Mouse (Mus musculus) forebrain, embryonic 13.5 days (tissue): ENCODE results near the gene Ccdc117. TPM values are rescaled to one million over a fixed set of nuclear protein-coding genes. Genes with fewer than 3 reads are reported as not detected.
"Not testable (repeated sequence)": the region's sequence is repeated elsewhere in the genome, so short reads cannot be mapped to it uniquely, and the experiment has no call there.

ENCODE experiments used
- ATAC-seq: fragments of 200-750 bp; cut with Nextera tagmentation; 2 replicates; pipeline ENCODE4 v1.8.0; 2017
- H3K27ac ChIP-seq: fragments of 300-500 bp; sonication (generic); 2 replicates; pipeline ENCODE4 v1.5.1; 2015; ENCODE audit warnings: inconsistent platforms, mild to moderate bottlenecking, moderate library complexity
- H3K27me3 ChIP-seq: fragments of 300-500 bp; sonication (generic); 2 replicates; pipeline ENCODE4 v1.6.1; 2015; ENCODE audit warnings: mild to moderate bottlenecking, inconsistent platforms
- H3K36me3 ChIP-seq: fragments of 300-500 bp; sonication (generic); 2 replicates; pipeline ENCODE4 v1.6.1; 2015; ENCODE audit warnings: mild to moderate bottlenecking, inconsistent platforms; ENCODE audit not compliant: poor library complexity, severe bottlenecking
- H3K4me1 ChIP-seq: fragments of 300-500 bp; sonication (generic); 2 replicates; pipeline ENCODE4 v1.6.1; 2015; ENCODE audit warnings: inconsistent platforms
- H3K4me2 ChIP-seq: fragments of 300-500 bp; sonication (generic); 2 replicates; pipeline ENCODE4 v1.6.1; 2015; ENCODE audit warnings: inconsistent platforms, mild to moderate bottlenecking, moderate library complexity
- H3K4me3 ChIP-seq: fragments of 300-500 bp; sonication (generic); 2 replicates; pipeline ENCODE4 v1.5.1; 2015; ENCODE audit warnings: mild to moderate bottlenecking, inconsistent platforms
- H3K9ac ChIP-seq: fragments of 300-500 bp; sonication (generic); 2 replicates; pipeline ENCODE4 v1.6.1; 2015; ENCODE audit warnings: mild to moderate bottlenecking, inconsistent platforms
- H3K9me3 ChIP-seq: fragments of 300-500 bp; sonication (generic); replicated peaks from 2 replicates; pipeline ENCODE4 v1.6.1; 2016; ENCODE audit warnings: inconsistent platforms
- WGBS: fragments of 180-500 bp; shearing (Covaris S2); methylation state at CpG from one replicate; pipeline ENCODE4 v1.1.7; 2015; 5-methylcytosine and 5-hydroxymethylcytosine counted together
- polyA plus RNA-seq: library from polyadenylated mRNA; unstranded; fragments of >200 nt; fragmentation: Nextera tagmentation; extraction: Ambion mirVana; gene quantifications from 2 replicates; pipeline ENCODE4 v1.2.1, GENCODE M21; 2015

Ccdc117 gene
- polyA plus RNA-seq, 1 experiment from 2014 or later = 15.1 TPM

DNA sequence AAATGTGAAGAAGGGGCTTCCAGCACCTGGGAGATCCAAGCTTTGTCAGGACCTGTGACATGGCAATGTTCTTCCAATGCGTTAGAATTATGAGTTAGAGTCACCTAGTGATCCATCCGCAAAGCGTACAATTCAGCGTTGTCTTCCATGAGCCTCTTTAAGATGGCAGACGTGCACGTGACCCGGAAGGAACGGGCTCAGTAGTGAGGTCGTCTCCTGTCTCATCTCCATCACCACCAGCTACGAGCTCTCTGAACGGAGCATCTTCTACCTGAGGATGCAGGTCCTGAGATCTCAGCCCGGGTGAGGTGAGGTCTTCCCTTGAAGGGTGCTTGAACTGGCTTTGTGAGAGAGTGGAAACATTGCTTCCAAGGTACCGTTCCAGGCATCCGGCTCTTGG is 25.4 kb downstream of the Ccdc117 start:
- no peak overlapping the region for H3K4me3 ChIP-seq
- H3K27me3 ChIP-seq = no peaks in the 10 kb centered on the region
- WGBS = 93% methylated on average over 14 of the region's 14 CpGs
- no peak overlapping the region for H3K9ac ChIP-seq
- ATAC-seq = no peak
- H3K36me3 ChIP-seq = no peaks in the 10 kb centered on the region
- no peaks in the 10 kb centered on the region for H3K9me3 ChIP-seq
- H3K4me1 ChIP-seq = peaks cover 5% of the 10 kb centered on the region
- no peak overlapping the region for H3K4me2 ChIP-seq
- H3K27ac ChIP-seq = no peak overlapping the region

DNA sequence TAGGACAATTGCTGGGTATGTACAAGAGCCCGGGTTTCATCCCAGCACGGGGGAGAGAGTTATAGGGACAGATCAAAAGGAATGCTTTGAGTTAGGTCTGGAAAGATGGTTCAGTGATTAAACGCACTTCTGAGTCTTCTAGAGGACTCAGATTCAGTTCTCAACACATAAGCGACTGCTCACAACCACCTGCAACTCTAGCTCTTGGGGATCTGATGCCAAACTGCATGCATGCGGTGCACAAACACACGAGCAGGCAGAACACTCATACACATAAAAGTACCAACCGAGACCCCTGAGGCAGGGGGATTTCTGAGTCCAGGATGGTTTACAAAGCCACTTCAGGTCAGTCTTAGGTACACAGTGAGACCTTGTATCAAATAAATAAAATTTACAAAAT is 25.8 kb downstream of the Ccdc117 start:
- no peaks in the 10 kb centered on the region for H3K27me3 ChIP-seq
- no peak overlapping the region for H3K4me3 ChIP-seq
- WGBS = 84% methylated on average over 7 of the region's 7 CpGs
- no peaks in the 10 kb centered on the region for H3K9me3 ChIP-seq
- H3K36me3 ChIP-seq = no peaks in the 10 kb centered on the region
- no peak overlapping the region for H3K27ac ChIP-seq
- H3K4me1 ChIP-seq = peaks cover 5% of the 10 kb centered on the region
- no peak overlapping the region for H3K9ac ChIP-seq
- H3K4me2 ChIP-seq = no peak overlapping the region
- no peak for ATAC-seq

DNA sequence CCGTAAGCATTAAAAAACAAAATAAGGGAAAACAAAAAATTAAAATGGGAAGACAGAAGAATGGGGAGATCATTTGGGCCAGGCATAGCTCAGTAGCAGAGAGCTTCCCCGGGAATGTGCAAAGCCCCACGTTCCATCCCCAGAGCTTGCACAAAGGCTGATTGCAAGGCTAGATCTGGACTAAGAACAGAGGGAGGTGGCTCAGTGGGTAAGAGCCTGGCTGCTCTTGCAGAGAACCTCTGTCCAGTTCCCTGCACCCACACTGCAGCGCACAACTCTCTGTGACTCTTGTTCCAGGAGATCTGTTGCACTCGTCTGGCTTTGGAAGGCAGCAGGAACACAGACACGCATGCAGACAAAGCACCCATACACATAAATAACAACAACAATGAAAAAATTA is 26.3 kb downstream of the Ccdc117 start:
- H3K9me3 ChIP-seq = no peaks in the 10 kb centered on the region
- no peaks in the 10 kb centered on the region for H3K36me3 ChIP-seq
- no peak overlapping the region for H3K4me2 ChIP-seq
- peaks cover 5% of the 10 kb centered on the region for H3K4me1 ChIP-seq
- 77% methylated on average over 6 of the region's 6 CpGs for WGBS
- no peaks in the 10 kb centered on the region for H3K27me3 ChIP-seq
- H3K4me3 ChIP-seq = no peak overlapping the region
- no peak overlapping the region for H3K27ac ChIP-seq
- ATAC-seq = no peak
- no peak overlapping the region for H3K9ac ChIP-seq

DNA sequence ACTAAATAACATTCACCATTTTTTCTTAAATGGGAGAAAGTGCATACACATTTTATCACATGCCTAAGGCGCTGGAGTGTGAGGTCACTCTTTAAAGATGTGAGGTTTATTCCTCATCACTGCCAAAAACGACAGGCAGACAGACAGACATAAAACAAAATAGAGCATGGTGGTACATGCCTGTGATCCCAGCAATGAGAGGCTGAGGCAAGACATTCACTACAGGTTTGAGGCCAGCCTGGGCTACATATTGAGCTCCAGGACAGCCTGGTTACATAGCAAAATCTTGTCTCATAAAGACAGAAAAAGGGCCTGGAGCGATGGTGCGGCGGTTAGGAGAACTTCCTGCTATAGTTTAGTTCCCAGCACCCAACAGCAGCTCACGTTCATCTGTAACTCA is 26.8 kb downstream of the Ccdc117 start:
- Histone ChIP-seq H3K9me3 (no peaks in the 10 kb centered on the region), H3K9ac (no peak overlapping the region), H3K4me3 (no peak overlapping the region), H3K27me3 (no peaks in the 10 kb centered on the region), H3K36me3 (no peaks in the 10 kb centered on the region), H3K27ac (no peak overlapping the region), H3K4me2 (no peak overlapping the region), H3K4me1 (peaks cover 4% of the 10 kb centered on the region)
- WGBS = 81% methylated on average over 6 of the region's 6 CpGs
- ATAC-seq = no peak

DNA sequence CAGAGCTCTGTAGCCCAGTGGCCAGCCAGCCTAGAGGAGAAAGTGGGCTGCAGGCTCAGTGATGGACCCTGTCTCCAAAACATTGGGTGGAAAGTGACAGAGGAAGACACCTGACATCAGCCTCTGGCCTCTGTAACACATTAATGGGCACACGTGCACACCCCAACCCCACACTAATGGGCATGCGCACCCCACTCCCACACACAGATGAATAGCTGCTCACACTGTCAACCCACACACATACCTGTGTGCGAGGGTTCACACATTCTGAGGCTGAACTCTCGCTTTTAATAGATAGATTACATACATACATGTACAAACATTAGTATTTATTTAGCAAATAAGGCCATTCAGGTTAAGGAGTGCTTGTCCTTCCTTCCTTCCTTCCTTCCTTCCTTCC is 27.9 kb downstream of the Ccdc117 start:
- 96% methylated on average over 4 of the region's 4 CpGs for WGBS
- H3K36me3 ChIP-seq = no peaks in the 10 kb centered on the region
- no peak overlapping the region for H3K27ac ChIP-seq
- no peaks in the 10 kb centered on the region for H3K27me3 ChIP-seq
- no peaks in the 10 kb centered on the region for H3K4me1 ChIP-seq
- H3K4me2 ChIP-seq = no peak overlapping the region
- H3K4me3 ChIP-seq = no peak overlapping the region
- no peak overlapping the region for H3K9ac ChIP-seq
- H3K9me3 ChIP-seq = no peaks in the 10 kb centered on the region
- ATAC-seq = no peak

DNA sequence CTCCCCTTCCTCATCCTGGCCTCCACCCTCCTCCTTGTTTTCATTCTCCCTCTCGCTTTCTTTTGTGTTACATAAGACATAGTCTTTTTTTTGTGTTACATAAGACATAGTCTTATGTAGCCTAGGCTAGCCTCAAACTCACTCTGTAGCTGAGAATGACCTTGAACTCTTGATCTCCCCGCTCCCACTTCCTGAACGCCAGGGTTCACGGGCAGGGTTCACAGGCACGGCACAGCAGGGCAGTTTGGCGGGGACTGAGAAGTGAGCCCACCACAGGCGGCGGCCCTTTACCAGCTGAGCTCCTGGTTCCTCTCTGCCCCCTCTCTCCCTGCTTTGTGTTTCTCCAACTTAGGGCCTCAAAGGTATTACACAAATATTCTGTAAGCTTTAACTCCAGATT is 29.0 kb downstream of the Ccdc117 start:
- H3K9me3 ChIP-seq = no peaks in the 10 kb centered on the region
- H3K27me3 ChIP-seq = no peaks in the 10 kb centered on the region
- 90% methylated on average over 8 of the region's 8 CpGs for WGBS
- H3K36me3 ChIP-seq = no peaks in the 10 kb centered on the region
- ATAC-seq = no peak
- H3K4me2 ChIP-seq = no peak overlapping the region
- H3K27ac ChIP-seq = no peak overlapping the region
- no peak overlapping the region for H3K9ac ChIP-seq
- H3K4me1 ChIP-seq = no peaks in the 10 kb centered on the region
- H3K4me3 ChIP-seq = no peak overlapping the region

DNA sequence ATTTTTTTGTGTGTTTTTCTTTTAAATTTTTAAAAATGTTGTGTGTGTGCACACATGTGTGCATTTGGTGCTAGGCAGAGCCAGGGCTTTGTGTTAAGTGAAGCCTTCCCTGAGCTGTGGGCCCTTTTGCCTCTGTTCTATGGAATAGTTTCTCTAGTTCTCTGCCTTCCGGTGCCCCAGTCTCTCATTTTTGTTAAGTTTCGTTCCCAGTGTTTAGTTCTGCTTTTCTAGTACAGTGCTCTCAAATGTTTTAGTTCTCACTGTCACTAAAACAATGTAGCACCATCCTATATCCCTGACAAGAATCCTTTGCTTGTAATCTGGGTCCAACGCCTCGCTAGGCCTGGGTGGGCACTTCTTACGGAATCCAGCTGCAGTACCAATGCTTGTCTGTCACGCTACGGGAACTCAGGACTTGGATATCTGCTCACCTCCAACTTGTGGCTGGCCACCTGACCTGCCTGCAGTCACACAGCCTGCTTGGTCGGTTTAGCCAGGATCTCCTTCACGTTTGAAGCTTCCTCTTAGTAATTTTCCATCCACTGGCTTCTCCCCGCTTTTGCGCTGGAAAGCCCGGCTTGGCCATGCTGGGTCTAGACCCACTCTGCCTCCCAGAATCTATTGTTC is 29.8 kb downstream of the Ccdc117 start:
- 77% methylated on average over 12 of the region's 12 CpGs for WGBS
- no peaks in the 10 kb centered on the region for H3K9me3 ChIP-seq
- H3K27me3 ChIP-seq = no peaks in the 10 kb centered on the region
- no peak overlapping the region for H3K4me2 ChIP-seq
- ATAC-seq = no peak
- H3K27ac ChIP-seq = no peak overlapping the region
- no peak overlapping the region for H3K4me3 ChIP-seq
- H3K36me3 ChIP-seq = no peaks in the 10 kb centered on the region
- no peak overlapping the region for H3K9ac ChIP-seq
- no peaks in the 10 kb centered on the region for H3K4me1 ChIP-seq

DNA sequence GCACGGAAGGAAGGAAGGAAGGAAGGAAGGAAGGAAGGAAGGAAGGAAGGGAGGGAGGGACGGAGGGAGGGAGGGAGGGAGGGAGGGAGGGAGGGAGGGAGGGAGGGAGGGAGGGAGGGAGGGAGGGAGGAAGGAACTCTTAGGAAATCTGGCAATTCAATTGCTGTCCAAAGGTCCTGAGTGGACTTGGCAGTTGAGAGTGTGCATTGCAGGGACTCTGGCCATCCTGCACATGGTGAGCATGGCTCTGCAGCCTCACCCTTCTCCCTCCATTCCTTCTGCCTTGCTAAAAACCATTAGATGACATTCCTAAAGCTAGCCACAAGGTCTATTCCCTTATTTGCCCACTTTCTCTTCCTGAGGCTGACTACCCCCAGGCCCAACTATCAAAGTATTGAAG is 31.3 kb downstream of the Ccdc117 start:
- H3K4me2 ChIP-seq, H3K36me3 ChIP-seq, H3K4me1 ChIP-seq, H3K27ac ChIP-seq, H3K27me3 ChIP-seq, H3K9ac ChIP-seq, H3K9me3 ChIP-seq, ATAC-seq, H3K4me3 ChIP-seq: not testable (repeated sequence)
- no CpG with 5 or more reads among the region's 2 CpGs for WGBS

DNA sequence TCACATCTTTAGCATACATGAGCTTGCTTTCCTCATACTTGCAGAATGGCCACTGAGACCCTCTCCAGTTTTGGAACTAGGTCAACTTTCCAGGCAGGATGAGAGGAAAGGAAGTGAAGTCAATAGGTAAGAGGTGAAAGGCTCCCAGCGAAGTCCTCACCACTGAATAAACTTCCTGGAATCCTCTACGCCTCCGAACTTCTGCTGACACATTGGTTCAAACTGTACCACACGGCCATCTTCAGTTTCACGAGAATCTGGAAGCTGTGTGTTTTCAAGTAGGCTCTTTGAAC is 31.9 kb downstream of the Ccdc117 start:
- Histone ChIP-seq H3K27me3 (no peaks in the 10 kb centered on the region), H3K9ac (no peak overlapping the region), H3K9me3 (no peaks in the 10 kb centered on the region), H3K4me2 (no peak overlapping the region), H3K27ac (no peak overlapping the region), H3K4me1 (no peaks in the 10 kb centered on the region), H3K4me3 (no peak overlapping the region), H3K36me3 (no peaks in the 10 kb centered on the region)
- WGBS = 91% methylated on average over 5 of the region's 5 CpGs
- no peak for ATAC-seq

DNA sequence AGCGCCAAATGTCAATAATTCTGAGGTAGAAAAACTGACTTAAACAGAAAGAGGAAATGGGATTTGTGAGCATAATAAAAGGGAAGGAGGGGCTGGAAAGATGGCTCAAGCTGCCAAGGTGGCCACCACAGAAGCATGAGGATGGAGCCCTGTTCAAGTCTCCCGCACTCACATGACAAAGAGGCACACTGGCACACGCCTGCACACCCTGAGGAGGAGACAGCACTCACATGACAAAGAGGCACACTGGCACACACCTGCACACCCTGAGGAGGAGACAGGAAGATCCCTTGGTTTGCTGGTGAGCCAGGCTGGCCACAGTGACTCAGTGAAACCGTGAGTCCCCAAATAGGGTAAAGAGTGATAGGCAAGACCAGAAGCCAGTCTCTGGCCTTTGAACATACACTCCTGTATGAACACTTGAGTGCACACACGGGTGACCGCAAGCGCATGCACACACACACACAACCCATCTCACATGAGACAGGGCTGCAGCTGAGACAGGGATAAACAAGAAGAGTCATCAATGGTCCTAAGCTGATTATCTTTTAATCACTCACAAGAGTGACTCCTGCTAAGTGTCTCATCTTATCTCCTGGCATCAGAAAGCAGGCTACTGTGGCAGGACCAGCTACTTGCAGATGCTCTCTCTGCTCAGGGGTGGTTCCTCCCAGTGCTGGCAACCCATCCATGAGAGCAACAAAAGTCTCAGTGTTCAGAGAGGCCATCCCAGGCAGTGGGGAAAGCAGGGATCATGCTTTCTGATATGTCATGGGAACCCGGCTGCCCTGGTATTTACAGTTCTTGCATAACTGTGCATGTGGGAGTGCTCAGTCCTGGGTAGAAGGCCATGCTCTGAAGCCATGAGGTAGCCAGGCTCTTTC is 32.5 kb downstream of the Ccdc117 start:
- Histone ChIP-seq H3K36me3 (no peaks in the 10 kb centered on the region), H3K9ac (no peak overlapping the region), H3K9me3 (no peaks in the 10 kb centered on the region), H3K4me1 (no peaks in the 10 kb centered on the region), H3K4me2 (no peak overlapping the region), H3K27ac (no peak overlapping the region), H3K27me3 (no peaks in the 10 kb centered on the region), H3K4me3 (no peak overlapping the region)
- 87% methylated on average over 8 of the region's 8 CpGs for WGBS
- no peak for ATAC-seq

DNA sequence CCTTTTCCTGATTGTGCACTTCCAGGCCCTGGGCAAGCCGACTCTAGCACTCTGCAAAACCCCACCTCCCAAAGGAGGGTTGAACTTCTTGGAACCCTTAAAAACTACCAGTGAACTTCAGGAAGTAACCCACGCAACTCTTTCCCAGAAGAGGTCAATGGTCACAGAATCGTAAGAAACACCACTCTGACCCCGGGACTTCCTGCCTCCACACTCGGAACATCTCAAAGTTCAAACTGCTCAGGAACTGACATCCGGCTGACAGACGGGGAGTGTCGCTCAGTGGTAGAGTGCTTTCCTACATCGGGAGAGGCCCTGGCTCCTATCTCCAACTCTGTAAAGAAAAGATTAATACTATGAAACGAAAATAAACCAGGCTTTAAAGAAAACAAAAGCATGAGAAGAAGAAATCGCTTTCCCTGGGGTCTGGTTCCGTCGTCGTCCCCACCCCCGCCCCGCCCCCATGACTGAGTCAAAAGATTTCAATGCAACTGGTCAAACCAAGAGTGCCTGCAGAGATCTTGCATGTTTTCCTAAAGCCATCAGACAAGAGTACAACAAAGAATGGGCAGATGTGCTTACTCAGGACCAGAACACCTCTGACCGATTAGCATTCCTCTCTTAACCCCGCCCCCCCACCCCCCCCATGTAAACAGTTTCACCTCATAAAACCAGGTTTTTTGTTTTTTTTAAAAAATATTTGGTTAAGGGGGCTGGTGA is 36.0 kb downstream of the Ccdc117 start:
- Histone ChIP-seq H3K36me3 (no peaks in the 10 kb centered on the region), H3K9ac (no peak overlapping the region), H3K9me3 (no peaks in the 10 kb centered on the region), H3K4me1 (no peaks in the 10 kb centered on the region), H3K4me2 (no peak overlapping the region), H3K4me3 (no peak overlapping the region), H3K27ac (no peak overlapping the region), H3K27me3 (no peaks in the 10 kb centered on the region)
- ATAC-seq = no peak
- WGBS = 40% methylated on average over 18 of the region's 18 CpGs

DNA sequence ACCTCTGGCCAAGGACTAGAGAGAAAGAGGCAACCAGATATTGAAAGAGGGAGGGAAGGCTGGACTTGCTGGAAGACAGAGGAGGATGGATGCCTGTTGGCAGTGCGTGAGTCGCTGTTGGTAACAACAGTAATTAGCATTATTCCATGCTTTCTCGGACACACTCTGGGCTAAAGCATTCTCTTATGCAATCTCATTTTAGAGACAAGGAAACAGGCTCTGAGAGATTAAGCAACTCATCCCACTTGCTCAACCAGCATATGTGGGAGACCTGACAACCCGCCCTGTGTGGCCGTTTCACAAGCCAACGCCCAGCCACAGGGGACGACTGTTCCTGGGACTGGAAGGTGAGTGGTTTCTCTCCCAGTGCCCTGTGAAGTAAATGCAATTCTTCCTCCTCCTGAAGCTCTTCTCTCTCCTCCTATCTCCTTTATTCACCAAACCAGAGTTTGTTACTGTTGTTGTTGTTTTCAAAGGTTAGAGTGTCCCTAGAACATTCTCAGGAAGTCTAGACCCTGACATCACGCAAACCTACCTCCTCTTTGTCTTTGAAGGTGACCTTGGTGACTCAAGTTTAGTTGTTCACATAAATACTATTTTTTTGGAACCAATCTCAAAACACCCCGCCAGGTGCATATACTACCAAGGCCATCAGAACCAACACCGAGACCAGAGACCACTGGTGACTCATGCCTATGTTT is 39.5 kb downstream of the Ccdc117 start:
- Histone ChIP-seq H3K27me3 (no peaks in the 10 kb centered on the region), H3K36me3 (no peaks in the 10 kb centered on the region), H3K4me1 (no peaks in the 10 kb centered on the region), H3K4me2 (no peak overlapping the region), H3K9me3 (no peaks in the 10 kb centered on the region), H3K9ac (no peak overlapping the region), H3K27ac (no peak overlapping the region), H3K4me3 (no peak overlapping the region)
- WGBS = 90% methylated on average over 10 of the region's 10 CpGs
- ATAC-seq = no peak
